Mouse (Mus musculus): Measurements from ENCODE around the gene Amotl1.
"Not testable (repeated sequence)": the region's sequence is repeated elsewhere in the genome, so short reads cannot be mapped to it uniquely, and the experiment has no call there.

Gene Amotl1

GRCm38 (mm10) chr9:14599799-14600198 is 45.1 kb downstream of the Amotl1 start:
- no peak for DNase-seq

DNA sequence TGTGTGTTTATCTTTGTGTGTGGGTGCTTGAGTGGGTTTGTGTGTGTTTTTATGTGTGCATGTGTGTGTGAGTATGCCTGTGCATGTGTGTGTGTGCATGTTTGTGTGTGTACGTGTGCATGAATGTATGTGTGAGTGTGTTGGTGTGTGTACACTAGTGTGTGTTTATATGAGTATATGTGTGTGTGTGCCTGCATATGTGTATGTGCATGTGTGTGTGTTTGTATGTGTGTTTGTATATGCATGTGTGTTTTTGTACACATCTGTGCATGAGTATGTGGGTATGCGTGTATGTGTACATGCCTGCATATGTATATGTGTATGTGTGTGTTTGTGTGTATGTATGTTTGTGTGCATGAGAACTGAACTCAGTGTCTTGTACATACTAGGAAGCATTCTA is 46.7 kb downstream of the Amotl1 start:
- no peak for DNase-seq

DNA sequence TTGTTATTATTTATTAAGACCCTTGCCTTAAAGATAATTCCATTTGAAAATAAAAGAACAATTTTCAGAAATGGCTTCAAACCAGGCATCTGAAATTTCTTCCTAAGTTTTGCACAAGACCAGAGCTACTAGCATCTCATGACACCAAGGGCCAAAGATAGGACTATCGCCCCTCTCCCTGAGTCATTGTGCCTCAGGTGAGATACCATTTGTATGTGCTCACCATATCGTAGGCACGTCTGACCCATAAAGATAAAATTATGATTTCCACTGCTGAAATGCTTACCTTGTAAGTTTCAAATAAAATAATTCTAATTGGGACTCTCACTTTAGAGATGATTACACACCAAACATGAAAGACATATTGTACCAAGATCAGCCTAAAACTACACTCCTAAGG is 47.4 kb downstream of the Amotl1 start:
- no peak for DNase-seq

GRCm38 (mm10) chr9:14596858-14597257 is 48.0 kb downstream of the Amotl1 start:
- DNase-seq: no peak

- DNase-seq: no peak
Observed at GRCm38 (mm10) chr9:14596427-14596826, 48.4 kb downstream of the Amotl1 start.

DNA sequence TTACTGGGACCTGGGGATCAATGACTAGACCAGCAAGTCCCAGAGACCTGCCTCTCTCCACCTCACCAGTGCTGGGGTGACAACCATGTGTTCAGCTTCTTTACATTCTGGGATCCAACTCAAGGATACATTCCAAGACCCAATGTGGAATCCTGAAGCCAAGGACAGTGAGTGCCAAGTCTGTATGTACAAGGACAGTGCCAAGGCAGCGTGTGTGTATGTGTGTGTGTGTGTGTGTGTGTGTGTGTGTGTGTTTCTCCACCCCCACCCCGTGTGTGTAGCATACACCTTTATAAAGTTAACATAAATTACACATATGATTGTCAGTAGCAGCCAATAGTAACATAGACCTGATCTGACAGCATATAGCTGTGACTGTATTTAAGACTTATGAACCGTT is 49.0 kb downstream of the Amotl1 start:
- no peak for DNase-seq

GRCm38 (mm10) chr9:14593880-14594279 is 51.0 kb downstream of the Amotl1 start:
- no peak for DNase-seq

- DNase-seq: no peak
Observed at GRCm38 (mm10) chr9:14590666-14591065, 54.2 kb downstream of the Amotl1 start.

DNA sequence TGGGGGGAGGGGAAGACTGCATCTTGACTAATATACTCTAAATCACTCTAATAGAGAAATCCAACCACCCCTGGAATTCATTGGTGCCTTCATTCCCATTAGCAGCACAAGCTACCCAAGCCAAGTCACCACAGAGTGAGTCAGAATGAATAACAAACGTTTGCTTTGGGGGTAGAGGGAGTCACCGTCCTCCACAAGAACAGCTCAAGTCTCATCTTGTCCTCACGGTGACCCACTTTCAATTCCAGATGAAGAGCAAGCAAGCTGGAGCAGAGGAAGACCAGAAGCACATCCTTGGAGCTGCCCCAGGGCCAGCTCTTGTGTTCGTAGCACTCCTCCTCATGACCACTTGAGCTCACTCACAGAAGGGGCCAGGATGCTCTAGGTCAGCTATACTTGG is 56.2 kb downstream of the Amotl1 start:
- no peak for DNase-seq

- DNase-seq: no peak
Observed at GRCm38 (mm10) chr9:14585702-14586101, 59.2 kb downstream of the Amotl1 start.

GRCm38 (mm10) chr9:14578960-14579359 is 65.9 kb downstream of the Amotl1 start:
- no peak for DNase-seq

DNA sequence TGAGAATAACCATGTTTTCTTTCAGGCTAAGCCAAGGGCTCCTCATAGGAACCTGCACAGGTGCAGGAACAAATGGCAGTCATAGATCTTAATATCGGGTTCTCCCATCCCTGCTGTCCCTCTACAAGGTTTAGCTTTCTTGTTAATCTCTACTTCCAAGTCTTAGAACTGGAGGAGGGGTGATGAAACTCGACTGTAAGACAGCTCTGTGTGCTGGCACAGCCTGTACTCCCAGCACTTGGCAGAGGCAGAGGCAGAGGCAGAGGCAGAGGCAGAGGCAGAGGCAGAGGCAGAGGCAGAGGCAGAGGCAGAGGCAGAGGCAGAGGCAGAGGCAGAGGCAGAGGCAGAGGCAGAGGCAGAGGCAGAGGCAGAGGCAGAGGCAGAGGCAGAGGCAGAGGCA is 68.5 kb downstream of the Amotl1 start:
- DNase-seq: not testable (repeated sequence)

- DNase-seq: no peak
Observed at GRCm38 (mm10) chr9:14574760-14575399, 70.0 kb downstream of the Amotl1 start.

- DNase-seq: no peak
Observed at GRCm38 (mm10) chr9:14569175-14569975, 75.5 kb downstream of the Amotl1 start.

GRCm38 (mm10) chr9:14568487-14568886 is 76.4 kb downstream of the Amotl1 start:
- no peak for DNase-seq

- DNase-seq: no peak
Observed at GRCm38 (mm10) chr9:14564486-14564885, 80.4 kb downstream of the Amotl1 start.

DNA sequence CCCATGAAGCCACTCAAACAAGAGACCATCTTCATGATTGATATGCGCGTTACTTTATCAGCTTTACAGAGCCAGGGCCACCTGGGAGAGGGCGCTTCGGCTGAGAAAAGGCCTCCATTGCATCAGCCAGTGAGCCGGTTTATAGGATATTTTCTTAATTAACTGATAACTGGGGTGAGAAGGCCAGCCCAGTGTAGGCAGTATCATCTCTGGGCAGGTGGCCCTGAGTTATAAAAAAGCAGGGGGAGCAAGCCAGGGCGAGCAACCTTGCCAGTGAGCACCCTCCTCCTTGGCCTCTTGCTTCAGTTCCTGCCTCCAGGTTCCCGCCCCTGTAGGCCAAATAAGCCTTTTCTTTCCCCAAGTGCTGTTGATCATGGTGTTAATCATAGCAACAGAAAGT is 81.5 kb downstream of the Amotl1 start:
- DNase-seq: no peak

GRCm38 (mm10) chr9:14560545-14560944 is 84.3 kb downstream of the Amotl1 start:
- no peak for DNase-seq

- DNase-seq: no peak
Observed at GRCm38 (mm10) chr9:14559996-14560395, 84.9 kb downstream of the Amotl1 start.

GRCm38 (mm10) chr9:14559430-14559829 is 85.4 kb downstream of the Amotl1 start:
- no peak for DNase-seq

- no peak for DNase-seq
Observed at GRCm38 (mm10) chr9:14558332-14558731, 86.5 kb downstream of the Amotl1 start.

- DNase-seq: no peak
Observed at GRCm38 (mm10) chr9:14548366-14548761, 96.5 kb downstream of the Amotl1 start.

- no peak for DNase-seq
Observed at GRCm38 (mm10) chr9:14547584-14548365, 97.1 kb downstream of the Amotl1 start.
